Mouse (Mus musculus): ENCODE measurements around the gene Mark1. TPM values are rescaled to one million over a fixed set of nuclear protein-coding genes. Genes with fewer than 3 reads are reported as not detected.

Gene Mark1
- polyA plus RNA-seq, 1 experiment from 2014 or later: 2.9 TPM

DNA sequence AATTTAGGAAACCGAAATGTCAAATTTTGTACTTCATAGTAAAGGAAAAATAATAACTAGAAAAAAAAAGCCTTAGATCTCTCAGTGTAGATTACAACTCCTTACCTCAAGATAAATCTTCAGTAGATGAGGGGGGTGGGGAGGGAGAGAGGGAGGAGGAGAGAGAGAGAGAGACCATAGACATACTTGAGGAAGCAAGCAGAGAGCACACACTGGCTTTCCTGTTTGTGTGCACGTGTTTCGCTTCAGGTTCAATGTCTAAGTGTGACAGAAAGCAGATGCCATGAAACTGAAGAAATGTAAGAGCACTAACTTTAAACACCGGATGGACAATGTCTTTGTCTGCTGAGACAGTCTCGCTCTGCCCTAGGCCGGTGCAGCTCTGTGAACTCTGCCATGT is 41.0 kb downstream of the Mark1 start:
- no peaks in the 10 kb centered on the region for H3K27me3 ChIP-seq
- H3K27ac ChIP-seq: no peak overlapping the region
- H3K4me1 ChIP-seq: 0 out of 2 replicates have a peak, but pooled peaks cover 2% of the 10 kb centered on the region
- H3K9ac ChIP-seq: no peak overlapping the region
- H3K4me3 ChIP-seq: no peak overlapping the region
- no peak for ATAC-seq (ENCODE audit: insufficient number of reproducible peaks, low FRiP score, low TSS enrichment, low read depth)
- H3K36me3 ChIP-seq: peaks cover 3% of the 10 kb centered on the region; the same call in 1 of the 2 replicates
- H3K4me2 ChIP-seq: no peak overlapping the region
- WGBS: 78% methylated on average over 6 of the region's 6 CpGs
- H3K9me3 ChIP-seq: peaks cover 10% of the 10 kb centered on the region

DNA sequence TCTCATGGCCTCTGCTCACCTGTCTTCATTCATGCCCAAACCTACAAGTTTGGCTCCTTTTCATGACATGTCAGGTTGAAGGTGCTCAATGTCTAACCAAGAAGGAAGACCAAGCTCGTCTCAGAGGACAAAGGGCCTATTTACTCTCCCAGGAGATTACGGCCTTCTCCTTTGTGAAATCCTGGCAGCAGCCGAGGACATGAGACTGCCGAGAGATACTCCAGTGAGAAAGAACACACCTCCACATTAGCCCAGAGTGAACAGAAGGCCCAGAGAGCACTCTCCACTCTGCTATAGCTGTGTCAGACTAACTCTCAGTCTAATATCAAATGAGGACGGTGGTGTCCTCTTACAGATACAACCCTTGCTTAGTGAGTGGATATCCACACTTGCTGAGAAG is 47.6 kb downstream of the Mark1 start:
- H3K27me3 ChIP-seq: no peaks in the 10 kb centered on the region
- no peak overlapping the region for H3K4me2 ChIP-seq
- H3K4me1 ChIP-seq: no peaks in the 10 kb centered on the region; the same call in 1 of the 2 replicates
- no peaks in the 10 kb centered on the region for H3K9me3 ChIP-seq
- no peaks in the 10 kb centered on the region for H3K36me3 ChIP-seq
- 67% methylated on average over 5 of the region's 5 CpGs for WGBS
- H3K4me3 ChIP-seq: no peak overlapping the region
- H3K9ac ChIP-seq: no peak overlapping the region
- H3K27ac ChIP-seq: no peak overlapping the region
- ATAC-seq (ENCODE audit: insufficient number of reproducible peaks, low FRiP score, low TSS enrichment, low read depth): no peak

GRCm38 (mm10) chr1:184951057-184951456 is 48.3 kb downstream of the Mark1 start:
- no peak for ATAC-seq (ENCODE audit: insufficient number of reproducible peaks, low FRiP score, low TSS enrichment, low read depth)
- H3K27me3 ChIP-seq: no peaks in the 10 kb centered on the region
- H3K4me1 ChIP-seq: no peaks in the 10 kb centered on the region; the same call in 1 of the 2 replicates
- H3K4me2 ChIP-seq: no peak overlapping the region
- no peaks in the 10 kb centered on the region for H3K9me3 ChIP-seq
- 91% methylated on average over 11 of the region's 11 CpGs for WGBS
- no peak overlapping the region for H3K4me3 ChIP-seq
- H3K27ac ChIP-seq: no peak overlapping the region
- H3K9ac ChIP-seq: no peak overlapping the region
- no peaks in the 10 kb centered on the region for H3K36me3 ChIP-seq

DNA sequence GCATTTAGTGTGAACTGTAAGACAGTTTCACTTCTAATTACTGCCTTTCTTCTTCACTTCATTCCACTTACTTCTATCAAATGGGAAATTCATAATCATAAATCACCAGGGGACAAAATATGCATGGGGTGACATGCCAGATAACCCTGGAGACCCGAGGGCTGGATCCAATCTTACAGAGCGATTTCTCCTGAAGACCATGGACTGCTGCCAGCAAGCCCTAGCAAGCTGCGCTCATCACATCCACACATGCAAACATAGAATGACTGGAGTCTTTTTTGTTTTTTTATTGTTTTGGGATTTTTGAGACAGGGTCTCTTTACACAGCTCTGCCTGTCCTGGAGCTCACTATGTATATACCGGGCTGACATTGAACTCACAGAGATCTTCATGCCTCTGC is 61.3 kb downstream of the Mark1 start:
- no peak for ATAC-seq (ENCODE audit: insufficient number of reproducible peaks, low FRiP score, low TSS enrichment, low read depth)
- Histone ChIP-seq H3K36me3 (0 out of 2 replicates have a peak, but pooled peaks cover 4% of the 10 kb centered on the region), H3K4me2 (no peak overlapping the region), H3K9me3 (no peaks in the 10 kb centered on the region), H3K27me3 (no peaks in the 10 kb centered on the region), H3K9ac (no peak overlapping the region), H3K4me3 (no peak overlapping the region), H3K4me1 (peaks cover 4% of the 10 kb centered on the region; the same call in 1 of the 2 replicates), H3K27ac (no peak overlapping the region)
- 66% methylated on average over 4 of the region's 4 CpGs for WGBS

GRCm38 (mm10) chr1:184935980-184936379 is 63.4 kb downstream of the Mark1 start:
- Histone ChIP-seq H3K9me3 (no peaks in the 10 kb centered on the region), H3K27me3 (no peaks in the 10 kb centered on the region), H3K27ac (no peak overlapping the region), H3K4me3 (no peak overlapping the region), H3K36me3 (no peaks in the 10 kb centered on the region), H3K4me1 (peaks cover 4% of the 10 kb centered on the region; the same call in 1 of the 2 replicates), H3K9ac (no peak overlapping the region), H3K4me2 (no peak overlapping the region)
- ATAC-seq (ENCODE audit: insufficient number of reproducible peaks, low FRiP score, low TSS enrichment, low read depth): no peak
- WGBS: 49% methylated on average over 5 of the region's 5 CpGs

GRCm38 (mm10) chr1:184935490-184935889 is 63.9 kb downstream of the Mark1 start:
- Histone ChIP-seq H3K4me1 (peaks cover 4% of the 10 kb centered on the region; the same call in 1 of the 2 replicates), H3K9me3 (no peaks in the 10 kb centered on the region), H3K4me2 (no peak overlapping the region), H3K27ac (0 out of 2 replicates have a peak overlapping the region, but pooled peaks have one; percentile 19), H3K9ac (no peak overlapping the region), H3K4me3 (no peak overlapping the region), H3K27me3 (no peaks in the 10 kb centered on the region), H3K36me3 (no peaks in the 10 kb centered on the region)
- 47% methylated on average over 6 of the region's 6 CpGs for WGBS
- no peak for ATAC-seq (ENCODE audit: insufficient number of reproducible peaks, low FRiP score, low TSS enrichment, low read depth)

- 86% methylated on average over 6 of the region's 6 CpGs for WGBS
Observed at GRCm38 (mm10) chr1:184931097-184931496, 68.3 kb downstream of the Mark1 start.

GRCm38 (mm10) chr1:184928382-184928781 is 71.0 kb downstream of the Mark1 start:
- Histone ChIP-seq H3K4me2 (no peak overlapping the region), H3K9ac (no peak overlapping the region), H3K27me3 (no peaks in the 10 kb centered on the region), H3K27ac (no peak overlapping the region), H3K4me3 (no peak overlapping the region), H3K9me3 (no peaks in the 10 kb centered on the region), H3K4me1 (no peaks in the 10 kb centered on the region), H3K36me3 (peaks cover 9% of the 10 kb centered on the region; the same call in 1 of the 2 replicates)
- 62% methylated on average over 1 of the region's 1 CpGs for WGBS
- no peak for ATAC-seq (ENCODE audit: insufficient number of reproducible peaks, low FRiP score, low TSS enrichment, low read depth)

More at GRCm38 (mm10) chr1:184931097-184931496, 68.3 kb downstream of the Mark1 start:
- no peak for ATAC-seq (ENCODE audit: insufficient number of reproducible peaks, low FRiP score, low TSS enrichment, low read depth)
- H3K9me3 ChIP-seq: no peaks in the 10 kb centered on the region
- no peak overlapping the region for H3K27ac ChIP-seq
- H3K36me3 ChIP-seq: peaks cover 9% of the 10 kb centered on the region; the same call in 1 of the 2 replicates
- no peak overlapping the region for H3K4me3 ChIP-seq
- H3K9ac ChIP-seq: no peak overlapping the region
- no peaks in the 10 kb centered on the region for H3K27me3 ChIP-seq
- H3K4me2 ChIP-seq: no peak overlapping the region
- peaks cover 4% of the 10 kb centered on the region; the same call in 1 of the 2 replicates for H3K4me1 ChIP-seq

DNA sequence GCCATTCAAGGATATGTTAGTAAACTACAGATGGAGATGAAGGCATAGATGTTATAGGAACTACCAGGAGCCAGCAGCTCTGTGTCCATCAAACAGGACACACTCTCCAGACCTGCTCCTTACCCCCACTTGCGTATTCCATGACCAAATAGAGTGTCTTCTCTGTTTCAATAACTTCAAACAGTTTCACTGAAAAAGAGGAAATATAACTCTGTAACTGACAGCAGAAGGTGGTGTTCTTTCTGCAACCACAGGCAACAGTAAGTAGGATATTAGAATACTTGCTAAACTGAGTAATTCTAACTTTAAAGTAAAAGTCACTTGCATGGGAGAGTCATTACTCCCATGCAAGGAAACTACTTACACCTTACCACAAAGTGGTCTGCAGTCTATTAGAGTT is 71.5 kb downstream of the Mark1 start:
- Histone ChIP-seq H3K9ac (no peak overlapping the region), H3K4me2 (no peak overlapping the region), H3K4me1 (no peaks in the 10 kb centered on the region), H3K9me3 (no peaks in the 10 kb centered on the region), H3K27ac (no peak overlapping the region), H3K36me3 (peaks cover 14% of the 10 kb centered on the region), H3K27me3 (no peaks in the 10 kb centered on the region), H3K4me3 (no peak overlapping the region)
- 93% methylated on average over 1 of the region's 1 CpGs for WGBS
- ATAC-seq (ENCODE audit: insufficient number of reproducible peaks, low FRiP score, low TSS enrichment, low read depth): no peak

- WGBS: 83% methylated on average over 13 of the region's 13 CpGs
- peaks cover 27% of the 10 kb centered on the region for H3K36me3 ChIP-seq
- ATAC-seq (ENCODE audit: insufficient number of reproducible peaks, low FRiP score, low TSS enrichment, low read depth): no peak
Observed at GRCm38 (mm10) chr1:184922824-184923223, 76.5 kb downstream of the Mark1 start.

DNA sequence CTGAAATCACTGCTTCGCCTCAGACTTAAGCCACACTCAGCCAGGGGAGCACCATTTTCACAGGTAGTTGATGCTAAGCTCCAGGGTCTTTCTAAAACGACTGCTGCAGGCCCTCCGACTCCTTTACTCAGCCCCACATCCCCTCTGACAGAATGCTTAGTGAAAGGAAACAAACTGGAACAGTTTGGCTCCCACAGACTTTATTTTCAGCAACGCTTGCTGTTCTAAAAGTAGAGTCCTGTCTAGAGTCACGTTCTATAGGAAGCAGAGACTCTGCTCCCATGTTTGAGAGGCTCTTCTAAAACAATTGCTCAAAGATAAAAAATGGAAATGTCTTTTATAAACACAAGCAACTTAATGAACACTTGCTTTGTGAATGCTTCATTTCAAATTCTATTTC is 79.3 kb downstream of the Mark1 start:
- no peaks in the 10 kb centered on the region for H3K9me3 ChIP-seq
- ATAC-seq (ENCODE audit: insufficient number of reproducible peaks, low FRiP score, low TSS enrichment, low read depth): no peak
- H3K27ac ChIP-seq: no peak overlapping the region
- 78% methylated on average over 5 of the region's 5 CpGs for WGBS
- no peaks in the 10 kb centered on the region for H3K4me1 ChIP-seq
- H3K9ac ChIP-seq: no peak overlapping the region
- no peak overlapping the region for H3K4me3 ChIP-seq
- H3K4me2 ChIP-seq: no peak overlapping the region
- peaks cover 31% of the 10 kb centered on the region for H3K36me3 ChIP-seq
- no peaks in the 10 kb centered on the region for H3K27me3 ChIP-seq

More at GRCm38 (mm10) chr1:184922824-184923223, 76.5 kb downstream of the Mark1 start:
- H3K27ac ChIP-seq: no peak overlapping the region
- no peaks in the 10 kb centered on the region for H3K4me1 ChIP-seq
- H3K9ac ChIP-seq: no peak overlapping the region
- no peaks in the 10 kb centered on the region for H3K27me3 ChIP-seq
- no peak overlapping the region for H3K4me2 ChIP-seq
- no peak overlapping the region for H3K4me3 ChIP-seq
- H3K9me3 ChIP-seq: no peaks in the 10 kb centered on the region

- Histone ChIP-seq H3K36me3 (peaks cover 37% of the 10 kb centered on the region), H3K9me3 (no peaks in the 10 kb centered on the region)
Observed at GRCm38 (mm10) chr1:184918227-184918888, 81.0 kb downstream of the Mark1 start.

More at GRCm38 (mm10) chr1:184918227-184918888, 81.0 kb downstream of the Mark1 start:
- Histone ChIP-seq H3K9ac (no peak overlapping the region), H3K27me3 (no peaks in the 10 kb centered on the region), H3K4me2 (no peak overlapping the region), H3K4me1 (no peaks in the 10 kb centered on the region), H3K27ac (no peak overlapping the region), H3K4me3 (no peak overlapping the region)
- ATAC-seq (ENCODE audit: insufficient number of reproducible peaks, low FRiP score, low TSS enrichment, low read depth): no peak
- WGBS: 90% methylated on average over 5 of the region's 5 CpGs
